Mouse (Mus musculus): ENCODE results near the gene Pdpn. TPM values are rescaled to one million over a fixed set of nuclear protein-coding genes. Genes with fewer than 3 reads are reported as not detected.

The Pdpn gene
- total and polyA plus RNA-seq, 3 experiments: not detected

GRCm38 (mm10) chr4:143325625-143325941, 26.2 kb upstream of the Pdpn start:
- peak; percentile 41 for DNase-seq (ENCODE audit: extremely low read depth)
- H3K4me3 ChIP-seq (replicated peaks in 1 of 3; ENCODE audit: low read depth in 2 of 3, low read length in 2 of 3, poor library complexity in 1 of 3): no peak overlapping the region
- no peaks in the 10 kb centered on the region for H3K79me2 ChIP-seq (replicated peaks; ENCODE audit: control insufficient read depth, extremely low read depth, insufficient read depth, poor library complexity, severe bottlenecking)

DNA sequence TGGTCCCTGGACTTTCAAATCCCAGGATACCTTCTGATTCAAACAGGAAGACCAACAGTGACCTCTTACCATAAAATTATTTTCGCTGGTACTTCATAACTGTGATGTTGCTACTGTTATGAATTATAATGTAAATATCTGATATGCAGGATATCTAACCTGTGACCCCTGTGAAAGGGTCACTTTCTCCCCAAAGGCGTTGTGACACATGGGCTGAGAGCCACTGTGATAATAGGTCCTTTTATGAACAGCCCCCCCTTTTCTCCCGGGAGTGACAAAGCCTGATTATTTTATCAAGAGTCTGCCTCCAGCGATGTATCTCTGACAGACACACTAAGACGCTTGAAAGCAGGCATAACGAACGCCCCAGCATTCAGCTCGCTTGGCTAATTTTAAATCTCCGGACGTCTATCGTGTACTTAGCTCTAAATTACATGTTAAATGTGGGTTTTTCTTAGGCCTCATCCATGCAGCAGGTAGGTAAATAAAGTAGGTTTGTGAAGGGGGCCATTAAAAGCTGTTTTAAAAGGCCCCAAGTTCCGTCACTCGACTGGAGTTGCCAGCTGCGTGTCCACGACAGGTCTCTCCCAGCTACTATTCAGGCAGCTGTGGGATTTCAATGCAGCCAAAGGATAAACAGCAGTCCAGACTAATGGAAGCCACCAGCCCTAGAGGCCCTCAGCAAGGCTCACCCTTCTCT, 25.7 kb upstream of the Pdpn start:
- no peaks in the 10 kb centered on the region for H3K79me2 ChIP-seq (replicated peaks; ENCODE audit: control insufficient read depth, extremely low read depth, insufficient read depth, poor library complexity, severe bottlenecking)
- peaks cover 38% of the 10 kb centered on the region for H3K27me3 ChIP-seq (replicated peaks)
- TF ChIP-seq PAX5 (IDR thresholded peaks at IDR 0.05; ENCODE audit: low read length) (no peak), USF2 (conservative IDR thresholded peaks at IDR 0.05; ENCODE audit: low read depth, low read length) (no peak), CHD1 (IDR thresholded peaks at IDR 0.05; ENCODE audit: low read depth, low read length) (no peak), RCOR1 (conservative IDR thresholded peaks at IDR 0.05; ENCODE audit: low read depth, low read length) (no peak), ETS1 (conservative IDR thresholded peaks at IDR 0.05; ENCODE audit: low read depth, low read length) (no peak), POLR2AphosphoS2 (IDR thresholded peaks at IDR 0.05; ENCODE audit: low read depth, low read length) (no peak), RAD21 (IDR thresholded peaks at IDR 0.05; ENCODE audit: low read depth, low read length) (no peak), NELFE (IDR thresholded peaks at IDR 0.05; ENCODE audit: low read depth, low read length) (no peak), TBP (conservative IDR thresholded peaks at IDR 0.05; ENCODE audit: low read depth, low read length) (no peak), TCF12 (IDR thresholded peaks at IDR 0.05; ENCODE audit: low read depth, low read length) (no peak), JUND (conservative IDR thresholded peaks at IDR 0.05; ENCODE audit: low read depth, low read length) (no peak), IRF4 (IDR thresholded peaks at IDR 0.05; ENCODE audit: low read depth, low read length) (no peak)
- no peak for DNase-seq (ENCODE audit: extremely low read depth)
- H3K9me3 ChIP-seq (replicated peaks; ENCODE audit: low read length): peaks cover 15% of the 10 kb centered on the region
- H3K4me3 ChIP-seq (replicated peaks in 1 of 3; ENCODE audit: low read depth in 2 of 3, low read length in 2 of 3, poor library complexity in 1 of 3): no peak overlapping the region
- in situ Hi-C loops (cut with MboI; ENCODE audit: low pct_ligation_motif_present, low pct_unique_long_range_greater_than_20kb, low sequenced_read_pairs) (no loop called here), dilution Hi-C loops (cut with MboI; ENCODE audit: extremely low pct_ligation_motif_present, extremely low pct_unique_long_range_greater_than_20kb, low sequenced_read_pairs) (no loop called here)
- no peak overlapping the region for H3K4me2 ChIP-seq (ENCODE audit: insufficient read depth, low read depth, poor library complexity, severe bottlenecking)
- H3K27ac ChIP-seq (ENCODE audit: insufficient read depth, low read depth): no peak overlapping the region
- no peak overlapping the region for H3K9ac ChIP-seq (ENCODE audit: insufficient read depth, low read depth)
- H3K36me3 ChIP-seq (replicated peaks in 1 of 2; ENCODE audit: control insufficient read depth in 1 of 2, insufficient read depth in 1 of 2, low read length in 1 of 2): no peaks in the 10 kb centered on the region
- H3K4me1 ChIP-seq (ENCODE audit: control insufficient read depth in 1 of 2, insufficient read depth in 2 of 2): no peaks in the 10 kb centered on the region; a peak in 1 of 4 replicates

More at GRCm38 (mm10) chr4:143325625-143325941, 26.2 kb upstream of the Pdpn start:
- dilution Hi-C loops (cut with MboI; ENCODE audit: extremely low pct_ligation_motif_present, extremely low pct_unique_long_range_greater_than_20kb, low sequenced_read_pairs) (no loop called here), in situ Hi-C loops (cut with MboI; ENCODE audit: low pct_ligation_motif_present, low pct_unique_long_range_greater_than_20kb, low sequenced_read_pairs) (no loop called here)
- Histone ChIP-seq H3K9me3 (replicated peaks; ENCODE audit: low read length) (peaks cover 17% of the 10 kb centered on the region), H3K27me3 (replicated peaks) (peaks cover 37% of the 10 kb centered on the region), H3K36me3 (replicated peaks in 1 of 2; ENCODE audit: control insufficient read depth in 1 of 2, insufficient read depth in 1 of 2, low read length in 1 of 2) (no peaks in the 10 kb centered on the region), H3K4me1 (ENCODE audit: control insufficient read depth in 1 of 2, insufficient read depth in 2 of 2) (no peaks in the 10 kb centered on the region; a peak in 1 of 4 replicates), H3K27ac (ENCODE audit: insufficient read depth, low read depth) (no peak overlapping the region), H3K4me2 (ENCODE audit: insufficient read depth, low read depth, poor library complexity, severe bottlenecking) (no peak overlapping the region), H3K9ac (ENCODE audit: insufficient read depth, low read depth) (no peak overlapping the region)
- no peak for TF ChIP-seq JUN (IDR thresholded peaks at IDR 0.05; ENCODE audit: insufficient read depth, low read depth, low read length)
- peak; percentile 36; the same call in 1 of the 2 replicates for TF ChIP-seq SMC3 (IDR thresholded peaks at IDR 0.05; ENCODE audit: low read depth, low read length)
- peak; percentile 44 for TF ChIP-seq RAD21 (IDR thresholded peaks at IDR 0.05; ENCODE audit: low read depth, low read length)
- peak; percentile 50 to 53 for TF ChIP-seq CTCF (conservative IDR thresholded peaks at IDR 0.05 in 1 of 2, IDR thresholded peaks at IDR 0.05 in 1 of 2; ENCODE audit: low read depth in 2 of 2, low read length in 2 of 2)
